Mouse (Mus musculus) frontal cortex, postnatal 25 days (tissue): ENCODE data around the gene Ubr2.

Experiments used
- DNase-seq, 2 experiments: peaks; one replicate each; pipeline ENCODE4 v3.0.0; 2022; ENCODE audit warnings: low spot score in 2 of 2

The Ubr2 gene

GRCm38 (mm10) chr17:46927781-46928180, 82.6 kb downstream of the Ubr2 start:
- no peak for DNase-seq

- no peak for DNase-seq
Observed at GRCm38 (mm10) chr17:46926941-46927340, 83.4 kb downstream of the Ubr2 start.

DNA sequence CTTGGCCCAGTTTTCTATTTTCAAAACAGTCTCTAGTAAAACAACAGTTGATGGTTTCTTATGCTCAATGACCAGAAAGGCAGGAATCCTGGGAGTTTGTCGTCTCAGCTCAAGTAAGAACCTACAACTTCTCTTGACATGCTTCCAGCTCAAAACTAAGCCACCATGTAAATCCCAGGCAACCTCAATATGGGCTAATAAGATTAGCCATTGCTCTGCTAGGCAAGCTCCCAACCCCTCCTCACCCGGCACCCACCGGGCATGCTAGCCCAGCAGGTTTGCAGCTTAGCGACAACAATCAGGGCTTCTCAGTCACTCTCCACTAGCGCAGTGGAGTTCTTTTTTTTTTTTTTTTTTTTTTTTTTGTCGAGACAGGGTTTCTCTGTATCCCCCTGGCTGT, 84.2 kb downstream of the Ubr2 start:
- no peak for DNase-seq

- DNase-seq, result no peak
Observed at GRCm38 (mm10) chr17:46920855-46921254, 89.5 kb downstream of the Ubr2 start.

- DNase-seq, result no peak
Observed at GRCm38 (mm10) chr17:46918951-46919350, 91.4 kb downstream of the Ubr2 start.

DNA sequence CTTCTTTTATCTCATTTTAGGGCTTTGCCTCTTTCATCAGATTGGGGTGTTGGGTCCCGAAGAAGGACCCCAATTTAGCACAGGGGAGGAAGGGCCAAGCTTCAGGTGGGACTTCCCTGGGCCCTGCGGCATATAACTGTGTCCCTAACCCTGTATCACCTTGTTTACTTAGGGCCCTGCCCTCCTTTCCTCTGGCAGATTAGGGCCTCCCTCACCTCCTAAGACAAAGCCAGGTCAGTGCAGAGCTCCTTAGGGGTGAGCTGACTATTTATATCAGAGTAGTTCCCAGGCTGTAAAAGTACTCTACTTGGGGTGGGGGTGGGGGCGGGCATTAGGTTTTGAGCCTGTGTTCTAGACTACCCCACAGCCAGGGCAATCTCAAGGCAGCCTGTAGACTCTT, 95.2 kb downstream of the Ubr2 start:
- DNase-seq, result no peak

DNA sequence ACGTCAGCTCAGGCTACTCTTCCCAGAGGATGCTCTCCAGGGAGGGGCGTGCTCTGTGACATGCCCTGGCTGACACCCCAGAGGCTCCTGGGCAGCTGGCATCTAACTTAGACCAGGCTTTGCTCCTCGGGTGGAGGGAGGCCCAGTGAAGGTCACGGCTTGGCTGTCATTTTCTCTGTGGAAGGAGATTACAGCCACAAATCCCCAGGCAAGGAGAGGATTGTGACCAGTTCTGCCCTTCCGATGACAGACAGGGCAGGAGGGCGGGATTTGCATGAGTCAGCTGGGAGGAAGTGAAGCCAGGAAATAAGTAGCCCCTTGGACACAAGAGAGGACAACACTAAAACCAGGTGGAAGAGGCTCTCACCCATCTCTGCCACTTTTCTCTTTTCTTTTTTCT, 98.0 kb downstream of the Ubr2 start:
- DNase-seq, result no peak

- DNase-seq, result no peak
Observed at GRCm38 (mm10) chr17:46910186-46910585, 100.2 kb downstream of the Ubr2 start, which contains the start of gene Prph2. Prph2 (plus strand) TSS chr17:46910459.

DNA sequence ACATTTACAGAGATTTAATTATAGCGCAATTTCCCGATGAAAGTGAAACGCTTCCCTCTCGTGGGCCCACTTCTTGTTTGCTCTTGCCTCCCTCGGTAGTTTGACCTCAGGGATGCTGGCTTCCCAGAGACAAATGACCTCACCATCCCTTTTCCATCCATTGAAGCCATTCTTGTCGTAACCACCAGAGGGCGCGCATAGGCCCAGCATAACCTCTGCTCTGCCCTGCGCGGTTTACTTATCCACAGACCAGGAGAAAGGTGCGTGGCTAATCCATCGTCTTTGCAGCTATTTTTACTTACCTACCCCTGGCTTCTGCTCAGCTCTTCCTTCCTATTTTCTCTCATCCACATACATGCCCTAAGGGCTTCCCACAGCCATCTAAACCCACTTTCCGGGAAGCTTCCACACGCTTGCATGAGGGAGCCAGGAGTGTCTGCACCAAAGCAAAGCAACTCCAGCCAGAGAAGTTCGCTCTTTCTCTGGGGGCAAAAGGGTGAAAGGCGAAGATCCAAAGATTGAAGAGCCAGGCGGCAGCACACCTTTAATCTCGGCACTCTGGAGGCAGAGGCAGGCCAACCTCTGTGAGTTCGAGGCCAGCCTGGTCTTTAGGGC, 106.4 kb downstream of the Ubr2 start:
- peak; percentile 59 to 67 for DNase-seq

DNA sequence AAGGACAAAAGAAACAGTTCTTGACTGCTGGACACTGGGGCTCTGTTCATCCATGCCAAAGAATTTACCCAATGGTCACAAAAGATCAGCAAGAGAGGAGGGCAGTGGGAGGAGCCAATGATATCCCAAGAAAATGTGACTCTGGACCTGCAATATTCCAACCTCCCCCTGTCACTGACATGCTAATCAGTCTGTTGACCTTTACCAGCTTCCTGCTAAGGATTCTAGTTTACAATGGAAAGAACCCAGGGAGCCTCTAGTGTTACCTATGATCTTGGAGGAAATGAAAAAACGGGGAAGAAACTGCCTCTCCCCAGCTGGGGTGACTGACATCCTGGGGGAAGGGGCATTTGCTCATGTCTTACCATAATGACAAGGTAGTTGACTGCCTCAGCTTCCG, 109.4 kb downstream of the Ubr2 start:
- no peak for DNase-seq

- no peak for DNase-seq
Observed at GRCm38 (mm10) chr17:46897221-46897950, 113.0 kb downstream of the Ubr2 start.

- DNase-seq, result no peak
Observed at GRCm38 (mm10) chr17:46895426-46895825, 114.9 kb downstream of the Ubr2 start.

GRCm38 (mm10) chr17:46890843-46891594, 119.3 kb downstream of the Ubr2 start:
- peak; percentile 16 to 37 for DNase-seq

- peak; percentile 88 to 94 for DNase-seq
Observed at GRCm38 (mm10) chr17:46890116-46890815, 120.1 kb downstream of the Ubr2 start, which contains the start of gene Tbcc. Tbcc (plus strand) TSS chr17:46890684.

DNA sequence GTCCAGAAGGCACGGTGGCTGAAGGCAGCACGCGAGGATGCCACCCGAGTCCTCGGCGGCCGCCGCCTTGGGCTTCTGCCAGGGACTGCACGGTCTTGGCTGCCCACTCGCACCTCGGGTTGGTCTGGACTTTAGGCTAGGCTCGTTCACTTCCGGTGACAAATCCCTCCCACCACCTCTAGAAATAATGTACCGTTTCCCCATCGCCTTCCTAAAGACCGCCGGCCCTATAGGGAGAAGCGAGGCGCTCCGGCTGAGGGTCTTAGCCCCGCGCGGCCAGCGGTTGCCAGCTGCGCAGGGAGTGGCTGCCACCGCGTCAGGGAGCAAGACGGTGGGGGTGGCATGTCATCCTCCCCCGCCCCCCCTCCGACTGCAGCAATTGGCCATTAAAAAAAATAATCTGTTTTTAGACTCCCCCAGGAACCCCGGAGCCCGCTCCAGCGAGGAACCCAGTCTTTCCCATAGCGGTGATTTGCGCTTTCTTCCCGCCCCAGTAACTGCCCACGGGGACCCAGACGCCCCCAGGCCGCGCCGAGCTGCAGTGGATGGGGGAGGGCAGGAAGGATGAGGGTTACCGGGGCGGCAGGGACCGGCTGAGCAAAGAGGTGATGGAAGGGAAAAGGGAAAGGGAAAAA, 120.8 kb downstream of the Ubr2 start:
- peak; percentile 49 to 61 for DNase-seq

DNA sequence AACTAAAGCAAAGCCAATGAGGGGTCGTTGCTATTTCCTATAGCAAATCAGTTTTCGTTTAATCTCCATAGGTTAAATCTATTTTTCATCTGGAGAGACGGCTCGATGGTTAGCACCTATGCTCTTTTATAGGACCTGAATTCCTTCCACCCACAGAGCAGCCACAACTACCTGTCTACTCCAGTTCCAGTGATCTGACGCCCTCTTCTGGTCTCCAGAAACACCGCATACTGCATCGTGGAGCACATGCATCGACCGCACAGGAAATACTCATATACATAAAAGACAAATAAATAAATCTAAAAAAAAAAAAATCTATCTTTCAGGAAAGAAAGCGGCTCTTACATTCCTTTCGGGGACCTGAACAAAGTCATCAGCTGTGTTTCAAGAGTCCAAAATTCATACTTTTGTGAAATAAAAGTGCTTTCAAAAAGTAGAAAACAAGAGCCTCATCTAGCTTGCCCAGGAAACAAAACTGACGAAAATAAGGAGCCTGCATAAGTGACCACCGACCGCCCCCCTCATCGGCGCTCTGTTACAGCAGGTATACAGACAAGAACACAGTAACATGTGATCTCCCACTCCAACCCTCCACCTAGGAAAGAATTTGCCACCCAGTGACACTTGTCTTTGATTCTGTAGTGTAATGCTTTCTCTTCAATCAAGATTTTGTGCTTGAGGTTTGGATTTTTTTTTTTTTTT, 121.7 kb downstream of the Ubr2 start:
- no peak for DNase-seq

DNA sequence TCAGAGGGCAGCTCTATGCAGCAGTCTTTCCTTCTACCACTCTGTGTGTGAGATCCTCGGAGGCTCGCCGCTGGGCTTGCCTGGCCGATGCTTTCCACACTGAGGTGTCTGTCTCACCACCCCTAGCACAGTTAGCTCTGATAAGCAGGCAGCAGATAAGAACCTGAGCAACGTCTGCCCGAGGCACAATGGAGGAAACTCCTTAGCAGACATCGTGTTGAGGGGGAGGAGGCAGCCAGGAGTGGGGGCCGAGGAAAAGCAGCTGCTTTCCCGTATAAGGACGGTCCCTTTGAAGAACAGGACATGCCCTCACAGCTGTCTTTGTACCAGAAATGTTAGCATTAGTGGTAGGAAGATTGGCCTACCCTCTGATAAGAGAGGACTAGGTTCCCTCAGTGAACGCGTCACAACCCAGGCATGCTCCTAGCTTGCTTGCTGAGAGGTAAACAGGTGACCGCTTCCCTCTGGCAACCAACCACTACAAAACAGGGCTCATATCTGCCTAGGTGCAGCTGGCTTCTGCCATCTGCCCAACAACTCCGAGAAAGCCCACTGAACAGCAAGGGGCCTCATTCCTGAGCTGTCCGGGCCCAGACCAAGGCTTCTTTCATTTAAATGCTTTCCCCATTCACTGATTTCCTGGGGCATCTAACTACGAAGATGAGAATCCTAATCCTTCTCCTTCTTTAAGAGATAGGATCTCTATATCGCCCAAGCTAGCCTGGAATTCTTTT, 124.3 kb downstream of the Ubr2 start:
- DNase-seq, result no peak

DNA sequence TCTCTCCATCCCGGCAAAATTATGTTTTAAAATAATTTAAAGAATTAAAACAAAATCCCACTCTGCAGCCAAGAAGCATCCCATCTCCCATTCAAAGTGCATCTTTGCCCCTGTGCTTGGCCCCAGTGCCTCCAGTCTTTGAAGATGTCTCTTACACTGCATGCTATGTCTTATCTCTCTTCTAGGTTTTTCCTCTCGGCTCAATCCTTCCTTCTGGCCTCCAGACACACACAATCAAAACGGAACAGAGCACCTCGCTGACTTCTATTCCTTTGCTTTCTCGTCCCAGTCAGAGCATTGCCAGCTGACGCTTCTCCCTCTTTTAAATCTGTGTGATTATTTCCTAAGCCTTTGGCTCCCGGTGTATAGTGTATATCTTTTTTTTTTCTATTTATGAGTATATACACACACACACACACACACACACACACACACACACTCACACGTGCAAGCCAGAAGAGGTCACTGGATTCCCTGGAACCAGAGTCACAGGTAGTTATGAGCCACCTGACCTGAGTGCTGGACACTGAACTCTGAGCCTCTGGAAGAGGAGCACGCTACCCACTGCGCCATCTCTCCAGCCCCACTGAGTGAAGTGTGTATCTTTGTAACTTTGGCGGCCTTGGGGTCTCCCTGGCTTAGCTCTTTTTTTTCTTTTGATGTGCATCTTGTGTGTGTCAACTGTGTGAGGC, 125.0 kb downstream of the Ubr2 start:
- no peak for DNase-seq

DNA sequence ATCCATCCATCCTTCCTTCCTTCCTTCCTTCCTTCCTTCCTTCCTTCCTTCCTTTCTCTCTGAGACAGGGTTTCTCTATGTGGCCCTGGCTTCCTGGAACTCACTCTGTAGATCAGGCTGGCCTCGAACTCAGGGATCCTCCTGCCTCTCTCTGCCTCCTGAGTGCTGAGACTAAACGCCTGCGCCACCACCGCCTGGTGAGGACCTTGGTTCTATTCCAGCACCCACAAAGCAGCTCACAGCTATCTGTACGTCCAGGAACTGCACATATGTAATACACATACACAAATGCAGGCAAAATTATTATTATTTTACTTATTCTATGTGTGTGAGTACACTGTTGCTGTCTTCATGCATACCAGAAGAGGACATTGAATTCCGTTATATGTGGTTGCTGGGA, 125.6 kb downstream of the Ubr2 start:
- DNase-seq, result no peak

- no peak for DNase-seq
Observed at GRCm38 (mm10) chr17:46883107-46883506, 127.2 kb downstream of the Ubr2 start.
